Mouse (Mus musculus): ENCODE results near the gene Tstd1. TPM values are rescaled to one million over a fixed set of nuclear protein-coding genes. Genes with fewer than 3 reads are reported as not detected.
A peak's percentile ranks its signal among the peaks of the same experiment; 100 is the strongest.

Gene Tstd1
- total and polyA plus RNA-seq, 2 experiments from 2014 or later, result 1.1 TPM; not detected in 1

DNA sequence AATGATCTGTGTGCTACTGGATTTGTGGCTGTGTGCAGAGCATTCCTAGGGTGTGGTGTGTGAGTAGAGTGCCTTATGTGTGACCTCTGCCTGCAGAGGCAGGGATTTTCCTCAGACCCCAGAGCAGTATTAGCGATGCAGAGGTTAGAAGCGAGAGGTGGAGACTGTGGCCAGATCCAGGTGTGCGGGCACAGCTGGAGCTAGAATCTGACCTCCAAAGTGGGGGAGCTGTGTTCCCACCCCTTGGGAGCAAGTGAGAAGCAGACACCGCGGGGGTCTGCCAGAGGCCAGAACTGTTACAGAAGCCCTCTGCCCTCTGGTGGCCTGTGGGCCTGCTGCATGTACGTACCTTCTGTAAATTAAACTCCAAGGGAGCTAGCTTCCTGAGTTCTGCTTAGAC is 31.6 kb upstream of the Tstd1 start:
- Histone ChIP-seq H3K4me2 (ENCODE audit: low read depth, low read length) (peak overlapping the region; percentile 31), H3K9ac (replicated peaks; ENCODE audit: low read depth, low read length) (no peak overlapping the region), H3K27ac (ENCODE audit: low read depth) (no peak overlapping the region), H3K4me3 (ENCODE audit: low read depth, low read length) (no peak overlapping the region), H3K4me1 (ENCODE audit: control insufficient read depth, insufficient read depth) (no peaks in the 10 kb centered on the region), H3K36me3 (replicated peaks; ENCODE audit: control insufficient read depth, insufficient read depth, low read length) (no peaks in the 10 kb centered on the region), H3K27me3 (ENCODE audit: control insufficient read depth, insufficient read depth, low read length) (0 out of 2 replicates have a peak, but pooled peaks cover 2% of the 10 kb centered on the region), H3K9me3 (replicated peaks; ENCODE audit: control insufficient read depth, low read length) (no peaks in the 10 kb centered on the region)
- peak; percentile 29 for DNase-seq (ENCODE audit: low spot score)
- TF ChIP-seq CTCF (IDR thresholded peaks at IDR 0.05; ENCODE audit: low read depth) (peak; percentile 54), EP300 (IDR thresholded peaks at IDR 0.05; ENCODE audit: low read depth) (no peak)
- peak; percentile 61; the same call in 1 of the 2 replicates for ATAC-seq (ENCODE audit: insufficient read depth, low read depth)
- WGBS, result 22% methylated on average over 6 of the region's 6 CpGs

GRCm38 (mm10) chr1:171388376-171389102 is 30.1 kb upstream of the Tstd1 start, which contains the start of gene Arhgap30:
Gene Arhgap30 (plus strand): TSS chr1:171388954.
- H3K27me3 ChIP-seq (ENCODE audit: control insufficient read depth, insufficient read depth, low read length), result no peaks in the 10 kb centered on the region
- TF ChIP-seq EP300 (IDR thresholded peaks at IDR 0.05; ENCODE audit: low read depth) (no peak), CTCF (IDR thresholded peaks at IDR 0.05; ENCODE audit: low read depth) (no peak)
- H3K27ac ChIP-seq (ENCODE audit: low read depth), result peak within 1 kb of the TSS; percentile 40; the same call in 1 of the 2 replicates
- H3K4me3 ChIP-seq (ENCODE audit: low read depth, low read length), result peak within 1 kb of the TSS; percentile 27; the same call in 1 of the 2 replicates
- ATAC-seq (ENCODE audit: insufficient read depth, low read depth) (no peak), DNase-seq (ENCODE audit: low spot score) (no peak)
- 69% methylated on average over 15 of the region's 15 CpGs for WGBS
- H3K9me3 ChIP-seq (replicated peaks; ENCODE audit: control insufficient read depth, low read length), result no peaks in the 10 kb centered on the region
- no peaks in the 10 kb centered on the region for H3K4me1 ChIP-seq (ENCODE audit: control insufficient read depth, insufficient read depth)
- H3K4me2 ChIP-seq (ENCODE audit: low read depth, low read length), result peak within 1 kb of the TSS; percentile 19; the same call in 1 of the 2 replicates
- no peaks in the 10 kb centered on the region for H3K36me3 ChIP-seq (replicated peaks; ENCODE audit: control insufficient read depth, insufficient read depth, low read length)
- H3K9ac ChIP-seq (replicated peaks; ENCODE audit: low read depth, low read length), result no peak within 1 kb of the TSS

GRCm38 (mm10) chr1:171390101-171390500 is 28.6 kb upstream of the Tstd1 start:
- Histone ChIP-seq H3K4me1 (ENCODE audit: control insufficient read depth, insufficient read depth) (no peaks in the 10 kb centered on the region), H3K4me2 (ENCODE audit: low read depth, low read length) (peak overlapping the region; percentile 19; the same call in 1 of the 2 replicates), H3K4me3 (ENCODE audit: low read depth, low read length) (peak overlapping the region; percentile 27; the same call in 1 of the 2 replicates), H3K27me3 (ENCODE audit: control insufficient read depth, insufficient read depth, low read length) (no peaks in the 10 kb centered on the region), H3K27ac (ENCODE audit: low read depth) (no peak overlapping the region), H3K9me3 (replicated peaks; ENCODE audit: control insufficient read depth, low read length) (no peaks in the 10 kb centered on the region), H3K36me3 (replicated peaks; ENCODE audit: control insufficient read depth, insufficient read depth, low read length) (no peaks in the 10 kb centered on the region), H3K9ac (replicated peaks; ENCODE audit: low read depth, low read length) (no peak overlapping the region)
- no peak for TF ChIP-seq CTCF (IDR thresholded peaks at IDR 0.05; ENCODE audit: low read depth)
- TF ChIP-seq EP300 (IDR thresholded peaks at IDR 0.05; ENCODE audit: low read depth), result no peak
- ATAC-seq (ENCODE audit: insufficient read depth, low read depth), result no peak
- WGBS, result 77% methylated on average over 4 of the region's 4 CpGs
- DNase-seq (ENCODE audit: low spot score), result no peak

DNA sequence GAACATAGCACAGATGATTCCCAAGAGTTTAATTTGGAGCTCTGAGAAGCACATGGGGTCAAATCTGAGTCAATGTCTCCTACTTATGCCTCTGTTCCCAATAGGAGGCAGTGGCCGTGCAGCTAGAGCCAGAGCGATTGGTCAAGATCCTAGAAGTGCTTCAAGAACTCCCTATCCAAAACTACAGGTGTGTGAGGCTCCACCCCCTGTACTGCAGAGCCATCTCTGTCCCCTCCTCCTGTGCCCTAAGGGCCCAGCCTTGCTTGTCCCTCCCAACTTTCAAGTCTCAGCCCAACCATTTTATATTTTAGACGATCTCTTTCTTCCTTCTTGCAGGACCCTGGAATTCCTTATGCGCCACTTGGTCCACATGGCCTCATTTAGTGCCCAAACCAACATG is 16.9 kb upstream of the Tstd1 start:
- no peak for DNase-seq (ENCODE audit: low spot score)
- no peak overlapping the region for H3K4me2 ChIP-seq (ENCODE audit: low read depth, low read length)
- H3K4me1 ChIP-seq (ENCODE audit: control insufficient read depth, insufficient read depth), result no peaks in the 10 kb centered on the region
- no peaks in the 10 kb centered on the region for H3K9me3 ChIP-seq (replicated peaks; ENCODE audit: control insufficient read depth, low read length)
- no peaks in the 10 kb centered on the region for H3K36me3 ChIP-seq (replicated peaks; ENCODE audit: control insufficient read depth, insufficient read depth, low read length)
- TF ChIP-seq CTCF (IDR thresholded peaks at IDR 0.05; ENCODE audit: low read depth) (no peak), EP300 (IDR thresholded peaks at IDR 0.05; ENCODE audit: low read depth) (no peak)
- no peak overlapping the region for H3K27ac ChIP-seq (ENCODE audit: low read depth)
- no peak for ATAC-seq (ENCODE audit: insufficient read depth, low read depth)
- H3K27me3 ChIP-seq (ENCODE audit: control insufficient read depth, insufficient read depth, low read length), result no peaks in the 10 kb centered on the region
- H3K4me3 ChIP-seq (ENCODE audit: low read depth, low read length), result no peak overlapping the region
- 80% methylated on average over 4 of the region's 4 CpGs for WGBS
- no peak overlapping the region for H3K9ac ChIP-seq (replicated peaks; ENCODE audit: low read depth, low read length)

DNA sequence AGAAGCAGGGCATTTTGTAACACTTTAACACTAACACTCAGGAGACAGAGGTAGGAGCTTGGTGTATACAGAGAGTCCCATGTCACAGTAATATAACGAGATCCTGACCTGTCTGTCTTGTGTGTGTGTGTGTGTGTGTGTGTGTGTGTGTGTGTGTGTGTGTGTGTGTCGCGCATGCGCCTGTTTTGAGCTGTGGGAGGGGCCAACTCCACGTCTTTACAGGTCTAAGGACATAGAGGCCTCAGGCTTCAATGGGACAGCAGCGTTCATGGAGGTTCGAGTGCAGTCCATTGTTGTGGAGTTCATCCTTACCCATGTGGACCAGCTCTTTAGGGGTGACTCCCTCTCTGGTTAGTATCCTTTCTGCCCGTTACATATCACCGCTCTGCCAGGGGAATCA is 15.7 kb upstream of the Tstd1 start:
- DNase-seq (ENCODE audit: low spot score) (no peak), ATAC-seq (ENCODE audit: insufficient read depth, low read depth) (no peak)
- Histone ChIP-seq H3K36me3 (replicated peaks; ENCODE audit: control insufficient read depth, insufficient read depth, low read length) (no peaks in the 10 kb centered on the region), H3K4me2 (ENCODE audit: low read depth, low read length) (no peak overlapping the region), H3K9me3 (replicated peaks; ENCODE audit: control insufficient read depth, low read length) (no peaks in the 10 kb centered on the region), H3K4me3 (ENCODE audit: low read depth, low read length) (no peak overlapping the region), H3K9ac (replicated peaks; ENCODE audit: low read depth, low read length) (no peak overlapping the region), H3K27ac (ENCODE audit: low read depth) (no peak overlapping the region), H3K4me1 (ENCODE audit: control insufficient read depth, insufficient read depth) (no peaks in the 10 kb centered on the region), H3K27me3 (ENCODE audit: control insufficient read depth, insufficient read depth, low read length) (no peaks in the 10 kb centered on the region)
- TF ChIP-seq CTCF (IDR thresholded peaks at IDR 0.05; ENCODE audit: low read depth), result no peak
- no peak for TF ChIP-seq EP300 (IDR thresholded peaks at IDR 0.05; ENCODE audit: low read depth)
- WGBS, result 75% methylated on average over 9 of the region's 9 CpGs
